Mouse (Mus musculus) spleen, adult 2 months (tissue): ENCODE measurements at regions not wholly inside any gene's neighbourhood (a gene's known extent, or its start where the extent isn't known, plus 50 kb on each side); places are given as distances from the start of the nearest gene placed in this dataset.

Experiments
- CTCF ChIP-seq: fragments of 200-500 bp; IDR thresholded peaks from 2 replicates; pipeline ENCODE4 v1.5.1; 2011; ENCODE audit warnings: mild to moderate bottlenecking, inconsistent platforms; ENCODE audit not compliant: insufficient read depth, insufficient read length, insufficient replicate concordance; ENCODE audit errors: extremely low read depth
- POLR2A ChIP-seq: fragments of 200-500 bp; IDR thresholded peaks from 2 replicates; pipeline ENCODE4 v1.6.1; 2011; ENCODE audit warnings: low read depth, low read length, inconsistent platforms

GRCm38 (mm10) chr12:86830247-86830585, 54.4 kb downstream of the Irf2bpl start:
- TF ChIP-seq POLR2A = no peak
- no peak for TF ChIP-seq CTCF
